Mouse (Mus musculus): ENCODE data around the gene Lcorl.

Gene Lcorl

GRCm38 (mm10) chr5:45857254-45858011 is at the start of gene Lcorl:
TSS of gene Lcorl (minus strand) at chr5:45857615.
- DNase-seq (ENCODE audit: low spot score): peak; percentile 88

DNA sequence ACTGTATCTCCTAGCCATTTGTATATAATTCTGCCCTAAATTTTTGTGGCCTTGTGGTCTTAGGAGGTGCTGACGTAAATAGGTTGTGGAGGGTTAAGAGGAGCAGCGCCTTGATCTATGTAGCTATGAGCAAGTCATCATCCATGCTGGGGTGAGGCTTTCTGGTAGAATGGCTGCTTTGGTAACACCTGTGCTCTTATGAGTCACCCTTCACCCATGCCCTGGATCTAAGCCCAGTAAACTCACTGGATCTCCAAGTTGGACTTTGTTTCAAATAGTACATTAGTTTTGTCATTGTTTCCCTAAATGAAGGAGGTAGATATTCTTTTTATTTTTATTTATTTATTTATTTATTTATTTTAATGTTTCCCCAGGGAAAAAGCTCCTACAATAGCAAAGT is 47.3 kb upstream of the Lcorl start:
- no peak for DNase-seq (ENCODE audit: low spot score)

- no peak for DNase-seq (ENCODE audit: low spot score)
Observed at GRCm38 (mm10) chr5:45903246-45903645, 45.8 kb upstream of the Lcorl start.

GRCm38 (mm10) chr5:45895362-45895761 is 37.9 kb upstream of the Lcorl start:
- no peak for DNase-seq (ENCODE audit: low spot score)

GRCm38 (mm10) chr5:45893696-45894095 is 36.3 kb upstream of the Lcorl start:
- no peak for DNase-seq (ENCODE audit: low spot score)

DNA sequence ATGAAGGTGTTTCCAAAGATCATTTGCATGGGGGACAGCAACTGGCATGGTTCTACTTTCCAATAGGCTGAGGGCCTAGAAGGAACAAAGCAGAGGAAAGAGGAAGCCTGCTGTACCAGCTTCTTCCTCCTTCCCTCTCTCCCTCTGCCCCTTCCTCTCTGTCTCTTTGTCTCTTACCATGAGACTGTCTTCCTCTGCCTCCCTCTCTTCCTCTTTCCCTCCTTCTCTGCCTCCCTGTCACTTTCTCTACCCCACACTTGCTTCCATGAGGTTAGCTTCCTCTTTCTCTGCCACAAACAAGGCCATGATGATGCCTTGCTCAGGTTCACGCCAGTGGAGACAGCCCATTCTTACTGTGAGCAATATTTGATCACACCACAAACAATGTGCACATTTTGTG is 18.9 kb upstream of the Lcorl start:
- no peak for DNase-seq (ENCODE audit: low spot score)

GRCm38 (mm10) chr5:45875472-45875871 is 18.1 kb upstream of the Lcorl start:
- DNase-seq (ENCODE audit: low spot score): no peak

GRCm38 (mm10) chr5:45874284-45875030 is 17.0 kb upstream of the Lcorl start:
- no peak for DNase-seq (ENCODE audit: low spot score)

GRCm38 (mm10) chr5:45858368-45858767 is 953 bp upstream of the Lcorl start:
- no peak for DNase-seq (ENCODE audit: low spot score)

DNA sequence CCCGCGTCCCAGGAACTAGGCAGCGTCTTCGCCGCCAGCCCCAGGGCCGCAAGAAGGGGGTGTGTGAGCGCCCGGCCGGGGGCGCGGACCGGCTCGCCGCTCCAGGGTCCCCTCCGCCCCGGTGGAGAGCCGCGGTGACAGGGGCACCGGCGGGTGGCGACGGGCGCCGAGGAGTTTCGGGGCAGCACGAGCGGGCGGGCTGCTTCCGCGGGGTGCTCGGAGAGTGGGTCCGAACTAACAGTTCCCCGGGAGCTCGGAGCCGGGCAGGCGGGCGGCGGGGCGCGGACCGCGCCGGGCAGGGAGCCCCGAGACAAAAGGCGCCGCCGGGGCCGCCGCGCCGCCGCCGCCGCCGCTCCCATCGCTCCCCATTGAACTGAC is 550 bp downstream of the Lcorl start:
- DNase-seq (ENCODE audit: low spot score): no peak

- peak; percentile 24 for DNase-seq (ENCODE audit: low spot score)
Observed at GRCm38 (mm10) chr5:45856303-45856821, 1.1 kb downstream of the Lcorl start.

- peak; percentile 14 for DNase-seq (ENCODE audit: low spot score)
Observed at GRCm38 (mm10) chr5:45855526-45856302, 1.7 kb downstream of the Lcorl start.

DNA sequence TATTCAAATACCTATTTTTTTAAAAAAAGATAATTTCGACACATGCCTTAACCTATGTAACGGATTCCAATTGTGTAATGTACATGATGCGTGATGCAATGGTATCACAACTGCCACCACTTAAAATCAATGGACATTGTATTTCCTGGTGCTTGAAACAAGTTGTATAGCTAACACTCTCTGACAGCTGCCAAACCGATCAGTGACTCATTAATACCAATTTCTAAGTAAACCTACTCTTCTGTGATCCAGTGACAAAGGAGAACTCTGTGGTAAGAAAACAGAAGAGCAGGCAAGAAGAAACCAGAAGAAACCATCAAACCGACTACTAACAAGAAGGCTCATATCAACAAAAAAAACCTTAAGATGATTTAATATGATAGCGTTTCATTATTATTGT is 12.7 kb downstream of the Lcorl start:
- no peak for DNase-seq (ENCODE audit: low spot score)

DNA sequence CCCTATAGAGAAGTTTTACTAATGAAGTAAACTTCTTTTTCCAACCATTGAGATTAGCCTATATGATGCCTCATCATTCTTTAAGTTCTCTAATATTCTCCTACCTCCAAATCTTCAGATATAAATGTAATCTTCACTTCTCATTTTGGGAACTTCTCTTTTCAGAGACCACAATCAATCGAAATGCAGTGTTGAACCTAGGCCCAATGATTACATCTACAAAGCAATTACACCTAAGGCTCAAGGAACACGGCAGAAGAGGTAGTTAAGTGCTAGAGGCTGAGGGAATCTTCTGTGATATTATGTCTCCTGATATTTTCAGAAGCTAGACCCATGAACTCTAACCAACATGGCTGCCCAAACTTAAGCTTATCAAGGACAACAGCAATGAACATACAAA is 22.3 kb downstream of the Lcorl start:
- no peak for DNase-seq (ENCODE audit: low spot score)

- no peak for DNase-seq (ENCODE audit: low spot score)
Observed at GRCm38 (mm10) chr5:45811527-45811926, 45.9 kb downstream of the Lcorl start.

DNA sequence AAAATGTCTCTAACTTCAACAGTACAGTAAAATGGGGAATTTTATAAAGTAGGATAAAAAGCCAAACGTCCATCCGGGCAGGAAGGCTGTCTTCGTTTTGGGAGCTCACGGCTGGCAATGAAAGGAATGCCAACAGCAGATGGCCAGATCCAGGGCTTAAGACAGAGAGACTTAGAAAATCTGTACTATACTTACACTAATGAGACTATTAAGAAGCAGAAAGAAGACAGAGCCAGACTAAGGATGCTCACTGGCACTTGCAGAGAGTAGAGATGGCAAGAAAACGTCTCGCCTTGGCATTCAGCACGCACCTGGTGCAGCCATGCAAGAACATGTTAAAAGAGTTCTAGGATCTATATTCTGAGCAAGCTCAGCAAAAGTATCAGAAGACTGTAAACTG is 65.6 kb downstream of the Lcorl start:
- no peak for DNase-seq (ENCODE audit: low spot score)

DNA sequence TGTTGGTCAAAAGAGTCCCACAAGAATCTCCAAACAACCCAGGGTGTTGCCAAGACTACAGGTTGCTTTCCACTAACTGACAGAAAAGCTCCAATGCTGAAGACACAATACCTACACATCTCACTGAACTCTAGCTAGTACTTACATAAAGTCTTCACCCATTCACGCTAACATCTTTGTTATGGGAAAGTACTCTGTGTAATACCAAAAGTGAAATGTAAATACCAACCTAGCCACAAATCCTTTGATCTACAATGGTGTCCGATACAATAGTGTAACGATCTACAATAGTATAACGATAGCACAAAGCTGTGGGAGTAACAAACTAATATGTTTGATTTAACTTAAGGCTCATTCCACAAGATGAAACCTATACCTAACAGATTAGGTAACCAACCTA is 67.2 kb downstream of the Lcorl start:
- DNase-seq (ENCODE audit: low spot score): no peak

- no peak for DNase-seq (ENCODE audit: low spot score)
Observed at GRCm38 (mm10) chr5:45757502-45758121, 99.8 kb downstream of the Lcorl start.

GRCm38 (mm10) chr5:45737911-45738310 is 119.5 kb downstream of the Lcorl start:
- no peak for DNase-seq (ENCODE audit: low spot score)

GRCm38 (mm10) chr5:45733751-45734150 is 123.7 kb downstream of the Lcorl start:
- DNase-seq (ENCODE audit: low spot score): no peak

DNA sequence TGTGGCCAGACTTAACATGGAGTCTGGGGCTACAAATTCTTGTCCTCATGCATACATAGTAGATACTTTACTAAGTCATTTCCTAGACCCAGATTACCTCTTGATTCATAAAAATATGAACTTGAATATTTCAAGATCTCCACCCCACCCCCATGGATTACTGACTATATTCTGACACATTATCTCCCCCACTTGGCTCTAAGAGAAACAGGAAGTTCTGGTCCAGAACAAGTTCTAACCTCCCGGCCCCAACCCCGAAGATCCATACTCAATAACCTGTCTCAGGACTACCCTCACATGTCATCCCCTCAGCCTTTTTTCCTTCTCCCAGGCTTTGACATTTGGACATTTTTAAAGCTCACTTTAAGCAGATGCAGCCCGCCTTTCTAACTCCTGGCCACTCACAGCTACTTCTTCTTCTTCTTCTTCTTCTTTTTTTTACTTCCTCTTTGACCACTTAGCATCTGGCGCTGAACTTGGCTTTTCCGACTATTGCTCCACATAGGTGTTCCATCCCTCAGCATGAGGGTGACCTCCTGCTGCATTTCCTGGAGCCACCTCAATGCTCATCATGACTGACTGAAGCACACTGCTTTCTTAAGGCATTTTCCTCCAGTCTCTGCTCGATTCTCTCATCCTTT is 138.4 kb downstream of the Lcorl start:
- DNase-seq (ENCODE audit: low spot score): no peak

- DNase-seq (ENCODE audit: low spot score): no peak
Observed at GRCm38 (mm10) chr5:45709653-45710052, 147.8 kb downstream of the Lcorl start.
